Mouse (Mus musculus): ENCODE measurements around the gene Slc25a23. TPM values are rescaled to one million over a fixed set of nuclear protein-coding genes. Genes with fewer than 3 reads are reported as not detected.

Gene Slc25a23
- polyA plus RNA-seq, 1 experiment, result 0.89 TPM

GRCm38 (mm10) chr17:57030931-57031660 lies 28.6 kb downstream of the Slc25a23 start, which contains the start of gene Khsrp:
Khsrp (minus strand) TSS chr17:57031522.
- H3K27me3 ChIP-seq (ENCODE audit: control insufficient read depth, insufficient read depth, insufficient read length), result no peaks in the 10 kb centered on the region
- peaks cover 23% of the 10 kb centered on the region for H3K36me3 ChIP-seq (ENCODE audit: control insufficient read depth, insufficient read depth)
- TF ChIP-seq MYOG (IDR thresholded peaks at IDR 0.05; ENCODE audit: control insufficient read depth, extremely low read depth, insufficient read length) (no peak), FOSL1 (IDR thresholded peaks at IDR 0.05; ENCODE audit: insufficient read depth, low read length, poor library complexity, severe bottlenecking) (no peak), MYOD1 (IDR thresholded peaks at IDR 0.05; ENCODE audit: control insufficient read depth, insufficient read length, low read depth) (no peak), MAX (IDR thresholded peaks at IDR 0.05) (no peak), CTCF (IDR thresholded peaks at IDR 0.05; ENCODE audit: control insufficient read depth, insufficient read depth, insufficient read length) (no peak), USF1 (IDR thresholded peaks at IDR 0.05; ENCODE audit: low read depth) (peak; percentile 64)
- H3K79me3 ChIP-seq (ENCODE audit: low read depth), result peaks cover 39% of the 10 kb centered on the region
- peak within 1 kb of the TSS; percentile 93 for H3ac ChIP-seq (ENCODE audit: control insufficient read depth, insufficient read length, low read depth)
- H3K79me2 ChIP-seq (ENCODE audit: control insufficient read depth, insufficient read depth), result peaks cover 52% of the 10 kb centered on the region
- H3K4me3 ChIP-seq (ENCODE audit: insufficient read depth, poor library complexity, severe bottlenecking), result peak within 1 kb of the TSS; percentile 93

GRCm38 (mm10) chr17:57029691-57030090 lies 30.0 kb downstream of the Slc25a23 start:
- H3K79me2 ChIP-seq (ENCODE audit: control insufficient read depth, insufficient read depth), result peaks cover 62% of the 10 kb centered on the region
- no peaks in the 10 kb centered on the region for H3K27me3 ChIP-seq (ENCODE audit: control insufficient read depth, insufficient read depth, insufficient read length)
- peak overlapping the region; percentile 93 for H3ac ChIP-seq (ENCODE audit: control insufficient read depth, insufficient read length, low read depth)
- TF ChIP-seq CTCF (IDR thresholded peaks at IDR 0.05; ENCODE audit: control insufficient read depth, insufficient read depth, insufficient read length), result no peak
- TF ChIP-seq CEBPB (IDR thresholded peaks at IDR 0.05; ENCODE audit: low read depth), result no peak
- no peak for TF ChIP-seq FOSL1 (IDR thresholded peaks at IDR 0.05; ENCODE audit: insufficient read depth, low read length, poor library complexity, severe bottlenecking)
- no peak for TF ChIP-seq USF1 (IDR thresholded peaks at IDR 0.05; ENCODE audit: low read depth)
- TF ChIP-seq MAX (IDR thresholded peaks at IDR 0.05), result no peak
- no peak for TF ChIP-seq MYOG (IDR thresholded peaks at IDR 0.05; ENCODE audit: control insufficient read depth, extremely low read depth, insufficient read length)
- TF ChIP-seq MYOD1 (IDR thresholded peaks at IDR 0.05; ENCODE audit: control insufficient read depth, insufficient read length, low read depth), result no peak
- H3K4me3 ChIP-seq (ENCODE audit: insufficient read depth, poor library complexity, severe bottlenecking), result peak overlapping the region; percentile 93
- H3K79me3 ChIP-seq (ENCODE audit: low read depth), result peaks cover 39% of the 10 kb centered on the region
- peaks cover 37% of the 10 kb centered on the region for H3K36me3 ChIP-seq (ENCODE audit: control insufficient read depth, insufficient read depth)

- H3K36me3 ChIP-seq (ENCODE audit: control insufficient read depth, insufficient read depth), result peaks cover 54% of the 10 kb centered on the region
These were observed 32.2 kb downstream of the Slc25a23 start for GRCm38 (mm10) chr17:57027471-57027870.

GRCm38 (mm10) chr17:57020960-57021359 lies 38.7 kb downstream of the Slc25a23 start:
- Histone ChIP-seq H3K79me2 (ENCODE audit: control insufficient read depth, insufficient read depth) (peaks cover 8% of the 10 kb centered on the region), H3ac (ENCODE audit: control insufficient read depth, insufficient read length, low read depth) (no peak overlapping the region), H3K4me3 (ENCODE audit: insufficient read depth, poor library complexity, severe bottlenecking) (no peak overlapping the region), H3K36me3 (ENCODE audit: control insufficient read depth, insufficient read depth) (peaks cover 58% of the 10 kb centered on the region), H3K79me3 (ENCODE audit: low read depth) (no peaks in the 10 kb centered on the region), H3K27me3 (ENCODE audit: control insufficient read depth, insufficient read depth, insufficient read length) (no peaks in the 10 kb centered on the region)
- no peak for TF ChIP-seq USF1 (IDR thresholded peaks at IDR 0.05; ENCODE audit: low read depth)
- TF ChIP-seq CTCF (IDR thresholded peaks at IDR 0.05; ENCODE audit: control insufficient read depth, insufficient read depth, insufficient read length), result no peak
- no peak for TF ChIP-seq MAX (IDR thresholded peaks at IDR 0.05)
- no peak for TF ChIP-seq FOSL1 (IDR thresholded peaks at IDR 0.05; ENCODE audit: insufficient read depth, low read length, poor library complexity, severe bottlenecking)
- no peak for TF ChIP-seq MYOG (IDR thresholded peaks at IDR 0.05; ENCODE audit: control insufficient read depth, extremely low read depth, insufficient read length)
- TF ChIP-seq CEBPB (IDR thresholded peaks at IDR 0.05; ENCODE audit: low read depth), result no peak
- no peak for TF ChIP-seq MYOD1 (IDR thresholded peaks at IDR 0.05; ENCODE audit: control insufficient read depth, insufficient read length, low read depth)

More at GRCm38 (mm10) chr17:57027471-57027870, 32.2 kb downstream of the Slc25a23 start:
- H3K4me3 ChIP-seq (ENCODE audit: insufficient read depth, poor library complexity, severe bottlenecking), result no peak overlapping the region
- H3K27me3 ChIP-seq (ENCODE audit: control insufficient read depth, insufficient read depth, insufficient read length), result no peaks in the 10 kb centered on the region
- H3K79me3 ChIP-seq (ENCODE audit: low read depth), result peaks cover 39% of the 10 kb centered on the region
- TF ChIP-seq MYOD1 (IDR thresholded peaks at IDR 0.05; ENCODE audit: control insufficient read depth, insufficient read length, low read depth) (no peak), CEBPB (IDR thresholded peaks at IDR 0.05; ENCODE audit: low read depth) (no peak), CTCF (IDR thresholded peaks at IDR 0.05; ENCODE audit: control insufficient read depth, insufficient read depth, insufficient read length) (no peak), FOSL1 (IDR thresholded peaks at IDR 0.05; ENCODE audit: insufficient read depth, low read length, poor library complexity, severe bottlenecking) (no peak), MYOG (IDR thresholded peaks at IDR 0.05; ENCODE audit: control insufficient read depth, extremely low read depth, insufficient read length) (no peak), USF1 (IDR thresholded peaks at IDR 0.05; ENCODE audit: low read depth) (no peak), MAX (IDR thresholded peaks at IDR 0.05) (no peak)
- H3ac ChIP-seq (ENCODE audit: control insufficient read depth, insufficient read length, low read depth), result no peak overlapping the region
- H3K79me2 ChIP-seq (ENCODE audit: control insufficient read depth, insufficient read depth), result peaks cover 62% of the 10 kb centered on the region

- H3K79me3 ChIP-seq (ENCODE audit: low read depth), result no peaks in the 10 kb centered on the region
- peaks cover 46% of the 10 kb centered on the region for H3K36me3 ChIP-seq (ENCODE audit: control insufficient read depth, insufficient read depth)
- no peaks in the 10 kb centered on the region for H3K27me3 ChIP-seq (ENCODE audit: control insufficient read depth, insufficient read depth, insufficient read length)
- TF ChIP-seq MYOG (IDR thresholded peaks at IDR 0.05; ENCODE audit: control insufficient read depth, extremely low read depth, insufficient read length) (no peak), CTCF (IDR thresholded peaks at IDR 0.05; ENCODE audit: control insufficient read depth, insufficient read depth, insufficient read length) (no peak), FOSL1 (IDR thresholded peaks at IDR 0.05; ENCODE audit: insufficient read depth, low read length, poor library complexity, severe bottlenecking) (no peak), CEBPB (IDR thresholded peaks at IDR 0.05; ENCODE audit: low read depth) (no peak), USF1 (IDR thresholded peaks at IDR 0.05; ENCODE audit: low read depth) (no peak), MAX (IDR thresholded peaks at IDR 0.05) (no peak), MYOD1 (IDR thresholded peaks at IDR 0.05; ENCODE audit: control insufficient read depth, insufficient read length, low read depth) (no peak)
- no peak overlapping the region for H3ac ChIP-seq (ENCODE audit: control insufficient read depth, insufficient read length, low read depth)
- no peak overlapping the region for H3K4me3 ChIP-seq (ENCODE audit: insufficient read depth, poor library complexity, severe bottlenecking)
- H3K79me2 ChIP-seq (ENCODE audit: control insufficient read depth, insufficient read depth), result no peaks in the 10 kb centered on the region
These were observed 40.0 kb downstream of the Slc25a23 start for GRCm38 (mm10) chr17:57019693-57020092.
